Mouse (Mus musculus): ENCODE data around the gene Sv2c. TPM values are rescaled to one million over a fixed set of nuclear protein-coding genes. Genes with fewer than 3 reads are reported as not detected.
"Not testable (repeated sequence)": the region's sequence is repeated elsewhere in the genome, so short reads cannot be mapped to it uniquely, and the experiment has no call there.

Sv2c gene
- polyA plus RNA-seq, 1 experiment from 2014 or later = 1.6 TPM

GRCm38 (mm10) chr13:96085581-96086302 lies 46.6 kb downstream of the Sv2c start:
- no peak overlapping the region for H3K4me3 ChIP-seq (ENCODE audit: low read depth, low read length)
- H3K27ac ChIP-seq (replicated peaks) = no peak overlapping the region
- no peaks in the 10 kb centered on the region for H3K4me1 ChIP-seq (replicated peaks; ENCODE audit: control insufficient read depth, insufficient read depth)
- H3K27me3 ChIP-seq (ENCODE audit: control insufficient read depth, insufficient read depth, low read length) = no peaks in the 10 kb centered on the region
- 68% methylated on average over 7 of the region's 7 CpGs for WGBS
- ATAC-seq (ENCODE audit: low FRiP score, low TSS enrichment) (no peak), DNase-seq (ENCODE audit: low spot score) (no peak)
- H3K9me3 ChIP-seq (ENCODE audit: control insufficient read depth, low read length) = no peaks in the 10 kb centered on the region
- no peaks in the 10 kb centered on the region for H3K36me3 ChIP-seq (ENCODE audit: control insufficient read depth, insufficient read depth, low read length)
- H3K4me2 ChIP-seq (replicated peaks; ENCODE audit: low read depth) = no peak overlapping the region
- no peak overlapping the region for H3K9ac ChIP-seq (ENCODE audit: low read length)
- TF ChIP-seq EP300 (optimal IDR thresholded peaks at IDR 0.05) (no peak), CTCF (IDR thresholded peaks at IDR 0.05; ENCODE audit: low read depth) (no peak)

GRCm38 (mm10) chr13:96081754-96082153 lies 50.6 kb downstream of the Sv2c start, which contains the start of gene Gm17190:
Gm17190 (plus strand) TSS chr13:96082054.
- not testable (repeated sequence) for H3K4me3 ChIP-seq (ENCODE audit: low read depth, low read length); ATAC-seq (ENCODE audit: low FRiP score, low TSS enrichment); H3K27me3 ChIP-seq (ENCODE audit: control insufficient read depth, insufficient read depth, low read length); H3K36me3 ChIP-seq (ENCODE audit: control insufficient read depth, insufficient read depth, low read length); H3K4me2 ChIP-seq (replicated peaks; ENCODE audit: low read depth); H3K9me3 ChIP-seq (ENCODE audit: control insufficient read depth, low read length); H3K4me1 ChIP-seq (replicated peaks; ENCODE audit: control insufficient read depth, insufficient read depth); H3K9ac ChIP-seq (ENCODE audit: low read length); DNase-seq (ENCODE audit: low spot score); H3K27ac ChIP-seq (replicated peaks)
- 79% methylated on average over 1 of the region's 1 CpGs for whole genome bisulfite sequencing

GRCm38 (mm10) chr13:96081276-96081675 lies 51.1 kb downstream of the Sv2c start, which contains the start of gene Gm20075:
Gm20075 (minus strand) TSS chr13:96081376.
- 85% methylated on average over 3 of the region's 3 CpGs for WGBS
- not testable (repeated sequence) for H3K4me2 ChIP-seq (replicated peaks; ENCODE audit: low read depth); H3K27ac ChIP-seq (replicated peaks); DNase-seq (ENCODE audit: low spot score); H3K27me3 ChIP-seq (ENCODE audit: control insufficient read depth, insufficient read depth, low read length); H3K9ac ChIP-seq (ENCODE audit: low read length); H3K9me3 ChIP-seq (ENCODE audit: control insufficient read depth, low read length); ATAC-seq (ENCODE audit: low FRiP score, low TSS enrichment); H3K4me1 ChIP-seq (replicated peaks; ENCODE audit: control insufficient read depth, insufficient read depth); H3K4me3 ChIP-seq (ENCODE audit: low read depth, low read length); H3K36me3 ChIP-seq (ENCODE audit: control insufficient read depth, insufficient read depth, low read length)

GRCm38 (mm10) chr13:96073555-96073954 lies 58.8 kb downstream of the Sv2c start:
- Histone ChIP-seq H3K36me3 (ENCODE audit: control insufficient read depth, insufficient read depth, low read length) (no peaks in the 10 kb centered on the region), H3K9me3 (ENCODE audit: control insufficient read depth, low read length) (no peaks in the 10 kb centered on the region), H3K4me1 (replicated peaks; ENCODE audit: control insufficient read depth, insufficient read depth) (no peaks in the 10 kb centered on the region), H3K27ac (replicated peaks) (no peak overlapping the region), H3K4me3 (ENCODE audit: low read depth, low read length) (no peak overlapping the region), H3K27me3 (ENCODE audit: control insufficient read depth, insufficient read depth, low read length) (no peaks in the 10 kb centered on the region), H3K9ac (ENCODE audit: low read length) (no peak overlapping the region), H3K4me2 (replicated peaks; ENCODE audit: low read depth) (no peak overlapping the region)
- 40% methylated on average over 8 of the region's 8 CpGs for WGBS
- peak; percentile 14 for DNase-seq (ENCODE audit: low spot score)
- TF ChIP-seq EP300 (optimal IDR thresholded peaks at IDR 0.05) = no peak
- no peak for ATAC-seq (ENCODE audit: low FRiP score, low TSS enrichment)

GRCm38 (mm10) chr13:96052755-96053154 lies 79.6 kb downstream of the Sv2c start:
- ATAC-seq (ENCODE audit: low FRiP score, low TSS enrichment) = no peak
- DNase-seq (ENCODE audit: low spot score) = no peak
- WGBS = 75% methylated on average over 3 of the region's 3 CpGs

GRCm38 (mm10) chr13:96045396-96045795 lies 87.0 kb downstream of the Sv2c start:
- Histone ChIP-seq H3K27me3 (ENCODE audit: control insufficient read depth, insufficient read depth, low read length) (no peaks in the 10 kb centered on the region), H3K36me3 (ENCODE audit: control insufficient read depth, insufficient read depth, low read length) (no peaks in the 10 kb centered on the region), H3K4me1 (replicated peaks; ENCODE audit: control insufficient read depth, insufficient read depth) (no peaks in the 10 kb centered on the region), H3K4me3 (ENCODE audit: low read depth, low read length) (no peak overlapping the region), H3K27ac (replicated peaks) (no peak overlapping the region), H3K9me3 (ENCODE audit: control insufficient read depth, low read length) (no peaks in the 10 kb centered on the region), H3K4me2 (replicated peaks; ENCODE audit: low read depth) (no peak overlapping the region), H3K9ac (ENCODE audit: low read length) (no peak overlapping the region)
- DNase-seq (ENCODE audit: low spot score) (no peak), ATAC-seq (ENCODE audit: low FRiP score, low TSS enrichment) (no peak)
- TF ChIP-seq EP300 (optimal IDR thresholded peaks at IDR 0.05) (no peak), CTCF (IDR thresholded peaks at IDR 0.05; ENCODE audit: low read depth) (no peak)
- WGBS = 56% methylated on average over 5 of the region's 5 CpGs

More at GRCm38 (mm10) chr13:96052755-96053154, 79.6 kb downstream of the Sv2c start:
- H3K4me2 ChIP-seq (replicated peaks; ENCODE audit: low read depth) = no peak overlapping the region
- TF ChIP-seq EP300 (optimal IDR thresholded peaks at IDR 0.05) (no peak), CTCF (IDR thresholded peaks at IDR 0.05; ENCODE audit: low read depth) (no peak)
- no peak overlapping the region for H3K9ac ChIP-seq (ENCODE audit: low read length)
- H3K4me3 ChIP-seq (ENCODE audit: low read depth, low read length) = no peak overlapping the region
- no peaks in the 10 kb centered on the region for H3K36me3 ChIP-seq (ENCODE audit: control insufficient read depth, insufficient read depth, low read length)
- H3K27ac ChIP-seq (replicated peaks) = no peak overlapping the region
- H3K4me1 ChIP-seq (replicated peaks; ENCODE audit: control insufficient read depth, insufficient read depth) = no peaks in the 10 kb centered on the region
- no peaks in the 10 kb centered on the region for H3K27me3 ChIP-seq (ENCODE audit: control insufficient read depth, insufficient read depth, low read length)
- no peaks in the 10 kb centered on the region for H3K9me3 ChIP-seq (ENCODE audit: control insufficient read depth, low read length)

All from stomach, postnatal 0 days (tissue).